Mouse (Mus musculus) CH12.LX (cell line): Measurements from ENCODE around the gene Cep97.
"Not testable (repeated sequence)": the region's sequence is repeated elsewhere in the genome, so short reads cannot be mapped to it uniquely, and the experiment has no call there.

Experiments
- CTCF ChIP-seq, 2 experiments: IDR thresholded peaks in 1 of 2; conservative IDR thresholded peaks in 1 of 2; 2 replicates each; pipeline ENCODE4 v1.5.1; 2011 to 2012; ENCODE audit warnings: low read depth in 2 of 2, low read length in 2 of 2, improper control_type of control experiment in 1 of 2, inconsistent platforms in 1 of 2, mild to moderate bottlenecking in 1 of 2, moderate library complexity in 1 of 2
- ELF1 ChIP-seq: IDR thresholded peaks from 2 replicates; pipeline ENCODE4 v1.6.1; 2014; ENCODE audit warnings: low read depth, mild to moderate bottlenecking, inconsistent platforms, low read length, improper control_type of control experiment
- EP300 ChIP-seq: IDR thresholded peaks from 2 replicates; pipeline ENCODE4 v1.6.1; 2011; ENCODE audit warnings: low read length, improper control_type of control experiment
- GABPA ChIP-seq: IDR thresholded peaks from 2 replicates; pipeline ENCODE4 v1.6.1; 2012; ENCODE audit warnings: low read depth, low read length, improper control_type of control experiment, inconsistent platforms; ENCODE audit not compliant: insufficient replicate concordance
- MAX ChIP-seq: IDR thresholded peaks from 2 replicates; pipeline ENCODE4 v1.6.1; 2011; ENCODE audit warnings: low read length, improper control_type of control experiment
- POLR2A ChIP-seq: IDR thresholded peaks from 2 replicates; pipeline ENCODE4 v1.6.1; 2011; ENCODE audit warnings: low read depth, mild to moderate bottlenecking, improper control_type of control experiment, low read length
- POLR2AphosphoS2 ChIP-seq: IDR thresholded peaks from 2 replicates; pipeline ENCODE4 v1.6.1; 2011; ENCODE audit warnings: low read depth, low read length, improper control_type of control experiment
- TBP ChIP-seq: conservative IDR thresholded peaks from 2 replicates; pipeline ENCODE4 v1.6.1; 2011; ENCODE audit warnings: low read depth, low read length, improper control_type of control experiment
- USF1 ChIP-seq: IDR thresholded peaks from 2 replicates; pipeline ENCODE4 v1.6.1; 2014; ENCODE audit warnings: low read depth, mild to moderate bottlenecking, inconsistent platforms, low read length, improper control_type of control experiment
- ZKSCAN1 ChIP-seq: IDR thresholded peaks from 2 replicates; pipeline ENCODE4 v1.6.1; 2012; ENCODE audit warnings: low read depth, inconsistent platforms, low read length, improper control_type of control experiment, borderline replicate concordance

GRCm38 (mm10) chr16:55859421-55859820 is 75.2 kb downstream of the Cep97 start:
- not testable (repeated sequence) for TF ChIP-seq POLR2AphosphoS2; EP300; POLR2A; TBP; CTCF (conservative IDR thresholded peaks at IDR 0.05 in 1 of 2, IDR thresholded peaks at IDR 0.05 in 1 of 2; ENCODE audit: low read depth in 2 of 2, low read length in 2 of 2); USF1; ZKSCAN1; GABPA; MAX; ELF1
